Mouse (Mus musculus) hindbrain, embryonic 16.5 days (tissue): ENCODE measurements around the gene Gm3250. TPM values are rescaled to one million over a fixed set of nuclear protein-coding genes. Genes with fewer than 3 reads are reported as not detected.
"Not testable (repeated sequence)": the region's sequence is repeated elsewhere in the genome, so short reads cannot be mapped to it uniquely, and the experiment has no call there.

Experiments used
- ATAC-seq: fragments of 200-750 bp; cut with Nextera tagmentation; 2 replicates; pipeline ENCODE4 v1.8.0; 2017; ENCODE audit warnings: moderate TSS enrichment, moderate library complexity
- H3K27ac ChIP-seq: fragments of 300-500 bp; sonication (generic); 2 replicates; pipeline ENCODE4 v1.5.1; 2014; ENCODE audit warnings: low read depth, mild to moderate bottlenecking, control low read depth, low read length, moderate library complexity
- H3K27me3 ChIP-seq: fragments of 300-500 bp; sonication (generic); replicated peaks from 2 replicates; pipeline ENCODE4 v1.6.1; 2014; ENCODE audit warnings: low read length; ENCODE audit not compliant: control insufficient read depth, insufficient read depth
- H3K36me3 ChIP-seq: fragments of 300-500 bp; sonication (generic); 2 replicates; pipeline ENCODE4 v1.6.1; 2014; ENCODE audit warnings: mild to moderate bottlenecking, low read length, moderate library complexity, mixed read lengths; ENCODE audit not compliant: control insufficient read depth, insufficient read depth
- H3K4me1 ChIP-seq: fragments of 300-500 bp; sonication (generic); 2 replicates; pipeline ENCODE4 v1.6.1; 2014; ENCODE audit warnings: low read depth, low read length; ENCODE audit not compliant: control insufficient read depth, insufficient read depth
- H3K4me2 ChIP-seq: fragments of 300-500 bp; sonication (generic); 2 replicates; pipeline ENCODE4 v1.6.1; 2014; ENCODE audit warnings: mild to moderate bottlenecking, low read length, control low read depth, moderate library complexity
- H3K4me3 ChIP-seq: fragments of 300-500 bp; sonication (generic); 2 replicates; pipeline ENCODE4 v1.5.1; 2014; ENCODE audit warnings: mild to moderate bottlenecking, low read length, control low read depth, moderate library complexity
- H3K9ac ChIP-seq: fragments of 300-500 bp; sonication (generic); 2 replicates; pipeline ENCODE4 v1.6.1; 2014; ENCODE audit warnings: low read depth, mild to moderate bottlenecking, control low read depth, low read length, moderate library complexity
- H3K9me3 ChIP-seq: fragments of 300-500 bp; sonication (generic); 2 replicates; pipeline ENCODE4 v1.6.1; 2014; ENCODE audit warnings: mild to moderate bottlenecking, low read length, moderate library complexity; ENCODE audit not compliant: control insufficient read depth
- WGBS: fragments of 180-500 bp; shearing (Covaris S2); extraction: QIAGEN DNeasy Blood & Tissue Kit; methylation state at CpG from one replicate; pipeline ENCODE4 v1.1.7; 2014; 5-methylcytosine and 5-hydroxymethylcytosine counted together
- polyA plus RNA-seq: library from polyadenylated mRNA; unstranded; fragments of >200 nt; fragmentation: Nextera tagmentation; extraction: Ambion mirVana; gene quantifications from 2 replicates; pipeline ENCODE4 v1.2.1, GENCODE M21; 2015

Gene Gm3250
- not detected in 2 replicates for polyA plus RNA-seq

GRCm38 (mm10) chr10:77782442-77782841 is at the start of gene Gm3250:
TSS of gene Gm3250 (minus strand) at chr10:77782542.
- no CpG with 5 or more reads among the region's 1 CpGs for WGBS
- ATAC-seq: not testable (repeated sequence)

GRCm38 (mm10) chr10:77826951-77827350 is 44.6 kb upstream of the Gm3250 start, which contains the start of gene Krtap10-4:
TSS of gene Krtap10-4 (minus strand) at chr10:77827095.
- WGBS: 59% methylated on average over 6 of the region's 6 CpGs

More at GRCm38 (mm10) chr10:77782442-77782841, at the start of gene Gm3250:
- not testable (repeated sequence) for H3K9ac ChIP-seq, H3K36me3 ChIP-seq, H3K27ac ChIP-seq, H3K9me3 ChIP-seq, H3K4me2 ChIP-seq, H3K4me1 ChIP-seq, H3K27me3 ChIP-seq, H3K4me3 ChIP-seq

GRCm38 (mm10) chr10:77819203-77819602 is 36.9 kb upstream of the Gm3250 start:
- Histone ChIP-seq H3K27ac (no peak overlapping the region), H3K4me2 (no peak overlapping the region), H3K4me3 (no peak overlapping the region), H3K9ac (no peak overlapping the region), H3K9me3 (no peaks in the 10 kb centered on the region; the same call in 1 of the 2 replicates), H3K27me3 (no peaks in the 10 kb centered on the region), H3K36me3 (no peaks in the 10 kb centered on the region), H3K4me1 (no peaks in the 10 kb centered on the region)
- no peak for ATAC-seq
- 36% methylated on average over 4 of the region's 4 CpGs for WGBS

More at GRCm38 (mm10) chr10:77826951-77827350, 44.6 kb upstream of the Gm3250 start, which contains the start of gene Krtap10-4:
- no peaks in the 10 kb centered on the region for H3K36me3 ChIP-seq
- H3K27ac ChIP-seq: no peak within 1 kb of the TSS
- H3K4me1 ChIP-seq: no peaks in the 10 kb centered on the region
- H3K27me3 ChIP-seq: no peaks in the 10 kb centered on the region
- H3K4me3 ChIP-seq: no peak within 1 kb of the TSS
- ATAC-seq: no peak
- no peaks in the 10 kb centered on the region; the same call in 1 of the 2 replicates for H3K9me3 ChIP-seq
- no peak within 1 kb of the TSS for H3K4me2 ChIP-seq
- no peak within 1 kb of the TSS for H3K9ac ChIP-seq

GRCm38 (mm10) chr10:77818523-77818922 is 36.2 kb upstream of the Gm3250 start:
- Histone ChIP-seq H3K36me3 (no peaks in the 10 kb centered on the region), H3K4me3 (no peak overlapping the region), H3K27me3 (no peaks in the 10 kb centered on the region), H3K4me2 (no peak overlapping the region), H3K4me1 (no peaks in the 10 kb centered on the region), H3K27ac (no peak overlapping the region), H3K9ac (no peak overlapping the region), H3K9me3 (no peaks in the 10 kb centered on the region)
- peak; percentile 45; the same call in 1 of the 2 replicates for ATAC-seq
- WGBS: 92% methylated on average over 4 of the region's 4 CpGs

- Histone ChIP-seq H3K4me1 (no peaks in the 10 kb centered on the region), H3K36me3 (no peaks in the 10 kb centered on the region), H3K9ac (no peak overlapping the region)
Observed at GRCm38 (mm10) chr10:77815514-77815913, 33.2 kb upstream of the Gm3250 start.

GRCm38 (mm10) chr10:77814382-77814781 is 32.0 kb upstream of the Gm3250 start, which contains the start of gene Gm2696:
TSS of gene Gm2696 (plus strand) at chr10:77814682.
- no peak for ATAC-seq
- 49% methylated on average over 4 of the region's 4 CpGs for WGBS

More at GRCm38 (mm10) chr10:77815514-77815913, 33.2 kb upstream of the Gm3250 start:
- Histone ChIP-seq H3K9me3 (no peaks in the 10 kb centered on the region), H3K27me3 (no peaks in the 10 kb centered on the region; the same call in 1 of the 2 replicates), H3K4me2 (no peak overlapping the region), H3K4me3 (no peak overlapping the region), H3K27ac (no peak overlapping the region)
- ATAC-seq: no peak
- 26% methylated on average over 5 of the region's 5 CpGs for WGBS

GRCm38 (mm10) chr10:77811743-77812142 is 29.4 kb upstream of the Gm3250 start, which contains the start of gene Gm9507:
TSS of gene Gm9507 (minus strand) at chr10:77811843.
- Histone ChIP-seq H3K4me1 (no peaks in the 10 kb centered on the region), H3K4me2 (no peak within 1 kb of the TSS), H3K27ac (no peak within 1 kb of the TSS), H3K27me3 (no peaks in the 10 kb centered on the region; the same call in 1 of the 2 replicates), H3K9ac (no peak within 1 kb of the TSS), H3K4me3 (no peak within 1 kb of the TSS), H3K36me3 (no peaks in the 10 kb centered on the region), H3K9me3 (peaks cover 2% of the 10 kb centered on the region; the same call in 1 of the 2 replicates)
- ATAC-seq: no peak
- WGBS: 57% methylated on average over 5 of the region's 5 CpGs

More at GRCm38 (mm10) chr10:77814382-77814781, 32.0 kb upstream of the Gm3250 start, which contains the start of gene Gm2696:
- Histone ChIP-seq H3K27me3 (no peaks in the 10 kb centered on the region; the same call in 1 of the 2 replicates), H3K4me1 (no peaks in the 10 kb centered on the region), H3K4me2 (no peak within 1 kb of the TSS), H3K27ac (no peak within 1 kb of the TSS), H3K36me3 (no peaks in the 10 kb centered on the region), H3K4me3 (no peak within 1 kb of the TSS), H3K9me3 (no peaks in the 10 kb centered on the region), H3K9ac (no peak within 1 kb of the TSS)

GRCm38 (mm10) chr10:77804095-77804494 is 21.8 kb upstream of the Gm3250 start:
- H3K9me3 ChIP-seq: peaks cover 2% of the 10 kb centered on the region; the same call in 1 of the 2 replicates
- H3K27me3 ChIP-seq: no peaks in the 10 kb centered on the region
- H3K36me3 ChIP-seq: no peaks in the 10 kb centered on the region
- no peak overlapping the region for H3K4me3 ChIP-seq
- ATAC-seq: no peak
- H3K27ac ChIP-seq: no peak overlapping the region
- H3K4me2 ChIP-seq: no peak overlapping the region
- H3K4me1 ChIP-seq: no peaks in the 10 kb centered on the region
- WGBS: 77% methylated on average over 3 of the region's 3 CpGs
- H3K9ac ChIP-seq: no peak overlapping the region

- H3K36me3 ChIP-seq: no peaks in the 10 kb centered on the region
Observed at GRCm38 (mm10) chr10:77798921-77799508, 16.7 kb upstream of the Gm3250 start, which contains the start of gene Gm19668. TSS of gene Gm19668 (minus strand) at chr10:77799133.

More at GRCm38 (mm10) chr10:77798921-77799508, 16.7 kb upstream of the Gm3250 start, which contains the start of gene Gm19668:
- H3K4me2 ChIP-seq: no peak within 1 kb of the TSS
- WGBS: 70% methylated on average over 8 of the region's 8 CpGs
- no peaks in the 10 kb centered on the region for H3K27me3 ChIP-seq
- no peak within 1 kb of the TSS for H3K9ac ChIP-seq
- no peaks in the 10 kb centered on the region for H3K4me1 ChIP-seq
- H3K27ac ChIP-seq: no peak within 1 kb of the TSS
- no peaks in the 10 kb centered on the region for H3K9me3 ChIP-seq
- no peak for ATAC-seq
- no peak within 1 kb of the TSS for H3K4me3 ChIP-seq
